Mouse (Mus musculus): ENCODE results near the gene Nabp2. TPM values are rescaled to one million over a fixed set of nuclear protein-coding genes. Genes with fewer than 3 reads are reported as not detected.
A peak's percentile ranks its signal among the peaks of the same experiment; 100 is the strongest.

Gene Nabp2
- total RNA-seq, 2 experiments from 2014 or later: 42.5 to 44.7 TPM

GRCm38 (mm10) chr10:128369218-128369543, 42.1 kb downstream of the Nabp2 start:
- no peak for DNase-seq
- intact Hi-C loops (cut with DNase I): loop anchor here (5.0 kb wide), 1 partner anchor 173 kb away; no protein-coding TSS in a partner anchor

- peak; percentile 94 to 95 for DNase-seq
- intact Hi-C loops (cut with DNase I): loop anchor here (5.0 kb wide), 1 partner anchor 174 kb away; no protein-coding TSS in a partner anchor
Observed at GRCm38 (mm10) chr10:128368402-128369217, 42.7 kb downstream of the Nabp2 start, which contains the start of gene Coq10a. Gene Coq10a (minus strand): TSS chr10:128368997.

GRCm38 (mm10) chr10:128367899-128368401, 43.3 kb downstream of the Nabp2 start:
- DNase-seq: no peak

GRCm38 (mm10) chr10:128362568-128362967, 48.7 kb downstream of the Nabp2 start:
- intact Hi-C loops (cut with DNase I): no loop called here
- peak; percentile 65 to 68 for DNase-seq

More at GRCm38 (mm10) chr10:128367899-128368401, 43.3 kb downstream of the Nabp2 start:
- intact Hi-C loops (cut with DNase I): loop anchor here (5.0 kb wide), 1 partner anchor 174 kb away; no protein-coding TSS in a partner anchor

GRCm38 (mm10) chr10:128361836-128362235, 49.5 kb downstream of the Nabp2 start:
- DNase-seq: no peak
- intact Hi-C loops (cut with DNase I): no loop called here

GRCm38 (mm10) chr10:128359226-128359625, 52.1 kb downstream of the Nabp2 start:
- no peak for DNase-seq
- intact Hi-C loops (cut with DNase I): loop anchor here (2.0 kb wide), 1 partner anchor 22 kb away; the partner anchor contains the start of gene Cs

- DNase-seq: peak in 1 of 2 experiments; percentile 80
- intact Hi-C loops (cut with DNase I): loop anchor here (2.0 kb wide), 1 partner anchor 22 kb away; the partner anchor contains the start of gene Cs
Observed at GRCm38 (mm10) chr10:128358796-128359195, 52.5 kb downstream of the Nabp2 start.

Small RNAs within 50 kb of the gene (microRNA-seq; reads per million reads assigned to microRNA genes)
- 0 reads per million in 2 experiments for gene Gm25361
- gene Gm26308: 0 reads per million in 2 experiments
- 0 reads per million in 2 experiments for gene Mir6914
- gene Mir6915: 1.4 to 1.7 reads per million in 2 experiments
- 0.47 to 0.70 reads per million in 2 experiments for gene Mir8105

Other genes with a start within 250 kb of the Nabp2 start
- 10 to 100 TPM; 82.8 to 91.0 TPM for gene Rbms2, start 231.2 kb downstream of the Nabp2 start, total RNA-seq (2021)
- under 1 TPM; 0.64 to 0.67 TPM for gene Gls2, start 217.0 kb downstream of the Nabp2 start, total RNA-seq (2021)
- gene Spryd4, start 199.7 kb downstream of the Nabp2 start, total RNA-seq (2021): 10 to 100 TPM; 42.1 to 44.6 TPM
- not detected for gene Mip, start 185.7 kb downstream of the Nabp2 start, total RNA-seq (2021)
- 10 to 100 TPM; 11.5 to 17.3 TPM for gene Timeless, start 179.4 kb downstream of the Nabp2 start, total RNA-seq (2021)
- under 1 TPM in 1 of 2 experiments, not detected in 1; 0.20 TPM for gene Apon, start 157.4 kb downstream of the Nabp2 start, total RNA-seq (2021)
- gene Apof, start 142.8 kb downstream of the Nabp2 start, total RNA-seq (2021): not detected
- gene Stat2, start 140.9 kb downstream of the Nabp2 start, total RNA-seq (2021): 10 to 100 TPM; 10.0 to 11.5 TPM
- gene Il23a, start 112.7 kb downstream of the Nabp2 start, total RNA-seq (2021): under 1 TPM; 0.50 to 0.87 TPM
- gene Pan2, start 108.2 kb downstream of the Nabp2 start, total RNA-seq (2021): 10 to 100 TPM; 16.5 to 17.5 TPM
- 10 to 100 TPM; 78.3 to 95.1 TPM for gene Cnpy2, start 89.0 kb downstream of the Nabp2 start, total RNA-seq (2021)
- 1,000 to 10,000 TPM; 1,017 to 1,070 TPM for gene Cs, start 73.8 kb downstream of the Nabp2 start, total RNA-seq (2021)
- gene Coq10a, start 42.5 kb downstream of the Nabp2 start, total RNA-seq (2021): 100 to 1,000 TPM; 156 to 159 TPM
- 10 to 100 TPM; 43.1 to 43.7 TPM for gene Ankrd52, start 34.4 kb downstream of the Nabp2 start, total RNA-seq (2021)
- not detected for gene Slc39a5, start 10.3 kb downstream of the Nabp2 start, total RNA-seq (2021)
- gene Rnf41, start 165 bp upstream of the Nabp2 start, total RNA-seq (2021): 10 to 100 TPM; 24.0 to 24.8 TPM
- 10 to 100 TPM; 83.6 to 95.9 TPM for gene Smarcc2, start 47.8 kb upstream of the Nabp2 start, total RNA-seq (2021)
- gene Myl6, start 82.7 kb upstream of the Nabp2 start, total RNA-seq (2021): 100 to 1,000 TPM; 500 to 506 TPM
- gene Myl6b, start 87.2 kb upstream of the Nabp2 start, total RNA-seq (2021): 1 to 10 TPM; 4.1 to 4.5 TPM
- gene Esyt1, start 114.4 kb upstream of the Nabp2 start, total RNA-seq (2021): 10 to 100 TPM; 28.5 to 29.9 TPM
- gene Zc3h10, start 136.3 kb upstream of the Nabp2 start, total RNA-seq (2021): 10 to 100 TPM in 1 of 2 experiments, 1 to 10 TPM in 1; 9.8 to 10.1 TPM
- gene Rpl41, start 137.8 kb upstream of the Nabp2 start, total RNA-seq (2021): 1,000 to 10,000 TPM; 2,064 to 2,152 TPM
- gene Pa2g4, start 154.5 kb upstream of the Nabp2 start, total RNA-seq (2021): 10 to 100 TPM; 60.0 to 64.4 TPM
- gene Erbb3, start 178.2 kb upstream of the Nabp2 start, total RNA-seq (2021): 1 to 10 TPM; 7.7 to 8.6 TPM
- 100 to 1,000 TPM; 395 TPM for gene Rps26, start 215.3 kb upstream of the Nabp2 start, total RNA-seq (2021)
- gene Ikzf4, start 234.5 kb upstream of the Nabp2 start, total RNA-seq (2021): 1 to 10 TPM; 1.8 to 2.0 TPM

Measured in heart, postnatal 10 days (tissue).